Mouse (Mus musculus): ENCODE data around the gene Ptprm.

GRCm38 (mm10) chr17:67242774-67243495 lies 111.3 kb downstream of the Ptprm start:
- TF ChIP-seq CTCF (IDR thresholded peaks at IDR 0.05 in 2 of 3, conservative IDR thresholded peaks at IDR 0.05 in 1 of 3; ENCODE audit: control insufficient read depth in 1 of 3, insufficient read depth in 1 of 3, low read depth in 2 of 3, low read length in 3 of 3, poor library complexity in 1 of 3, severe bottlenecking in 1 of 3) (no peak), MAFK (IDR thresholded peaks at IDR 0.05; ENCODE audit: borderline replicate concordance, low read depth, low read length) (no peak), MAX (IDR thresholded peaks at IDR 0.05; ENCODE audit: low read length) (no peak), CHD2 (IDR thresholded peaks at IDR 0.05; ENCODE audit: low read length) (no peak), POLR2AphosphoS5 (IDR thresholded peaks at IDR 0.05; ENCODE audit: borderline replicate concordance, low read depth, low read length) (no peak), POLR2AphosphoS2 (IDR thresholded peaks at IDR 0.05; ENCODE audit: low read length) (no peak)
